Mouse (Mus musculus) megakaryocyte, adult 5-6 weeks (primary cell): Measurements from ENCODE around the gene Siae. TPM values are rescaled to one million over a fixed set of nuclear protein-coding genes. Genes with fewer than 3 reads are reported as not detected.

Source experiments
- ATAC-seq: 2 replicates; pipeline ENCODE4 v1.8.0; 2016; ENCODE audit warnings: mild to moderate bottlenecking, inconsistent platforms; ENCODE audit not compliant: poor library complexity, severe bottlenecking
- total RNA-seq, 2 experiments: library from RNA; stranded (forward) in 1 of 2; stranded (reverse) in 1 of 2; fragments of 153-499, 151-499 nt in 1 of 2; fragments of 221-1000, 200-1000 nt in 1 of 2; gene quantifications; 2 replicates each; pipeline versions ENCODE4 v1.2.3 to v1.2.4; 2015 to 2017

Gene Siae
- total RNA-seq, 2 experiments from 2014 or later, result 9.8 to 10.9 TPM

DNA sequence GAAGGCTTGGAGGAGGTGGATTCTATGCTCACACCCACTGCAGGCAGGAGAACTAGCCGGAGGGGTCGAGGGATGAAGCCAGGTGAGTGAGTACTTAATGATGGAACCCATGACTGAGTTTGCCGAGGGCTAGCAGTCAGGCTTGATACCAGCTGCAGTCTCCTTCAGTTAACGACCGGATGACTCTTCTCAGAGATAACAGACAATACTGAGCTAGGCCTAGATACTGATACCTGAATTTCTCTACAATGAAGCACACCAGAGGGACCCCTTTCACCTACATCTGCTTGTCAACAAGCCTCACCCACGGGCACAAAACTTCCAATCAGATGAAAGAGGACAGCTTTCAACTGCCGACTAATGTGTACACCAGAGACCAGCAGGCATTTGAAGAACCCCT lies 110.5 kb downstream of the Siae start:
- ATAC-seq, result no peak

DNA sequence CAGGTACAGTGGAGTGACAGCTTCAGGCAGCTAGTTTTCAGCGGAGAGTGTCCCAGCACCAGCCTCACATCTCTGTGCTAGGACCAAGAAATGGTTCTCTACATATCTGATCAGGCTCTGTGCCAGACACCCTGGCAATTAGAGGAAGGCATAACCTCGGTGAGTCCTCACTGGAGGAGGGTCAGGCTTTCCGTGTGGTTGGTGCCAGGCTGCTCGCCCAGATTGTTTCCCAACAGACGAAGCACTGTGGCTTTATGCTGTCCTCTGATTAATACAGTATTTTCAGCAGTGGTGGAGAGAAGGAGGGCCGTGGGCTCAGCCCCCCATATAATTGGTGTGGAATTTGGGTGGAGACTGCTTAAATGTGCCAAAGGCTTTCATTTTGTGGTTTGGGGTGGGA lies 113.6 kb downstream of the Siae start, which contains the start of gene Panx3:
TSS of gene Panx3 (minus strand) at position 121 of the 400 bp plus-strand sequence.
- ATAC-seq, result no peak

DNA sequence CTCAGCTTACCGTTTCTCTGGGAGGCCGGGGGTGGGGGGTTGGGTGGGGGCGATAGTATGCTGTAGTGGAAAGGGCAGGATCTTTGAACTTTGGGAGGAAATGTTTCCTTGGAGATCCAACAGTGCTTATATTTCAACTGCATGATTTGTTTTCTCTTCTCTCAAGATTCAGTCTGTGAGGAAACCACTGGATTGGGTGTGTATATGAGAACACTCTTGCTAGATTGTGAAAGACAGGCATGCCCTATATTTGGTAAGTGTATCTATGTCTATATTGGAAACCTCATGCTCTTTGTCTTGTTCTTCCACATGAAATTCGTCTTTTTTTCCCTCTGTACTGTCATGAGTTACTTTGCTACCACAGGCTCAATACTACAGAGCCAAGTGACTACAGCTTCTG lies 114.2 kb downstream of the Siae start:
- ATAC-seq, result no peak

DNA sequence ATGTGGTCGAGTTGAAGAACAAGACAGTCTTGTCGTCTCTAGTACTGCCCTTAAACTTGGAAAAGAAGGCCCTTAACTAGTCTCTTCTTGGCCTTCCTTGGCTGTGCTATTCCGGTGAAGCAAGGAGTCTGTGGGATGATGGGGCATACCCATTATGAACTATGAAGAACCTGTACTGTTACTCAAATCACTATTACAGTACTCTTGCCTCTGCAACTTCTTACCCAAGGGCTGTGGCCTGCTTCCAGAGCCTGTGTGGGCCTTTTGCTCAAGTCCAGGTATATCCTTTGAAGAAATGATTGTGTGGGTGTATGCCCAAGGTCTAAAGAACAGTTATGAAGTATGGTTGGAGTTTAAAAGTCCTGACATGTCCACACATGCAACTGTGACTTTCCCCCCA lies 114.8 kb downstream of the Siae start:
- no peak for ATAC-seq

DNA sequence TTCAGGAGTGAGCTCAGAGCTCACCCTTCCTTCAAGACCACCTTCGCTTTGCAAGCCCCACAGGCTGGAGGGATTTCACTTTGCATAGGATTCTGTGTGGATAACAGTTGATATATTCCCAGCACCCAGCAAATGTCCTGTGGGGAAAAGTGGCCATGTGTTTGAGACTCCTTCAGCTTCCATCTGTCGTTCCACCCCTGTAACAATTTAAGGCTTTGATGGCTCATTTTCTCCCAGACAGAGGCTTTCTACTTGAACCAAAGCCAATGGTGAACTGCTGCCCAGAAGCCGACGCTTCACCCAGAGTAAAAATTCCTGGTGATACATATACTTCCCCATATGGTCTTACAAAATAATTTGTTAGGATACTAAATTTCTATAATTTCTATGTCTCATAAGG lies 119.8 kb downstream of the Siae start:
- ATAC-seq, result no peak

DNA sequence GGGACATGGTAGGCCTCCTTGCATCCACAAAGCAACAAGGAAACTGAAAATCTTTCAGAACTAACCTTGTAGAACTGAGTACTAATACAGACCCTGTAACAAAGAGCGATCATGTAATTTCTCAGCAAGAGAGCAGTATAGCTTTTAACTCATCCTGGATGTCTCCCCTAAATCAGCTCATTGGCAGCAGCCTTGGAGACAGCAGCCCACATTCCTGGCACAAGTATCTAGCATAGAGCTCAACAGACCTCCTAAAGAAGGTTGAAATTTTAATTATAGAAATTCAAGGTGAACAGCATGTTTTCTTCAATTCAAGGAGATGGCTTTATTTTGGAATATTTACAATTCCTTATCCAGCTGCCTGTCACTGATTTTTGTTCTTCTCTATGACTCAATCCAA lies 125.6 kb downstream of the Siae start:
- ATAC-seq, result no peak

DNA sequence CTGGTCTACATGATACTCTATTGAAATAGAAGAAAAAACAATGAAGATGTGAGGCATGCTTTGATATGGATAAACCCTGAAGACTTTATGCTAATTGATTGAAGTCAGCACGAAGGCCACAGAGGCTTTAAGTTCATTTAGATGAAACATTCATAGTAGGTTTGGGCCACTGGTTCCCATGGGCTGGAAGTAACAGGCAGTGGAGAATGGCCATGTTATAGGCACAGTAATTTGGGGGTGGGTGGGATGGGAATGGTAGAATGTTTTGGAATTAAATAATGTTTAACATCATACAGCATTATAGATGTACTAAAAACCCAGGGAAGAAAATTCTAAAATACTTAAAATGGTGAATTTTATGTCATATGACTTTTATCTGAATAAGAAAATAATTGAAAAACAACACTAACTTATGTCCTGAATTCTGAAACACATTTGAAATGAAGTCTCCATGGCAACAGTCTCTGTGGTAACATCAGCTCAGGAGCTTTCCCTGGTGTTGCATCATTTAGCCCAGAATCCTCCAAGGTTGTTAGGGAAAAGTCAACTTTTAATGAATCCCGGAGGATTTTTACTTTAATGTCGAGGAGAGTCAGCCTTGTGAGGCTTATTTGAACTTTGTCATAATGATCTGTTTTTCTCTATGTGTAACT lies 131.9 kb downstream of the Siae start:
- no peak for ATAC-seq

DNA sequence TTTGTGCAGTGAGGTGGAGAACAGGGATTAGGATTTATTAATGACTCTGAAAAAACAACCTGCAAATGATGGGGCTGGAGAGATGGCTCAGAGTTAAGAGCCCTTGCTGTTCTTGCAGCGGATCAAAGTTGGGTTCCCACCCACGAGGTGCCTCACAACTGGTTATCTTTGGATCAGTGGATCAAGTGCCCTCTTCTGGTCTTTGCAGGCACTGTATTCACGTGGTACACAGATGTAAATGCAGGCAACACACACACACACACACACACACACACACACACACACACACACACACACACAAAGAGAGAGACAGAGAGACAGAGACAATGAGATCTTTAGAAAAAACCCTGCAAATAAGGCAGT lies 132.4 kb downstream of the Siae start:
- ATAC-seq, result no peak

DNA sequence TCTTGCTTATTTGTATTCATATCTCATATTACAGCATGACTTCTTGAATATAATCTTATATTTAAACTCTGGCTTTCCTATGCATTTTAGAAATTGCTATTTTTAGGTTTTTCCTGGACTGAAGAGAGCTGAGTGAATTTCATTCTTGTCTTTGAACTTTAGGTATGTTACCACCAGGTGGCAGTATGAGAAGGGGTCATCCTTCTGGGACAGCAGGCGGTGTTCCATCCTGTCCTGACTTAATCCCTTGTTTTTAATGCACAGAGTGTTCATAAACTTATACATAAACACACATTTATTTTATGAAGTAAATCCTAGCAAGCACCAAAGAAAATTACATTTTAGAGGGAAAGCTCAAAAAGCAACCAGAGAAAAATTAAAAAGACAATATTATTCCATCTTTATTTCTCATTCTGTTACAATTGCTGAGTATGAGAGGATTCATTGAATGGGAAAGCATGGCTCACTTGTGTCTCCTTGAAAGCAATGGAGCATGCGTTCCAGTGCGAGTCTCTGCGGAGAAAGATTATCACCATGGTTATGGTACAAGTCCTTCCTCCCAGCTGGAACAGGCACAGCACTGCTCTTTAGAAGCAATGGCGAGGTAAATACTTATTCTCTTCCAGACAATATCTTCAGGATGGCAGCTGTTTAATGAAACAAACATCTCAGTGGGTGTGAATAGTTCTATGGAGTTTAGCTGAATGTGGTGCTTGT lies 134.6 kb downstream of the Siae start:
- no peak for ATAC-seq

Other genes starting within 250 kb of the Siae start
- gene Ccdc15, start 207.3 kb upstream of the Siae start, total RNA-seq (2015), result 6.0 and 9.2 TPM in 2 replicates
- gene Ccdc15, start 207.3 kb upstream of the Siae start, total RNA-seq (2017), result 6.7 and 8.3 TPM in 2 replicates
- not detected in 2 replicates for gene Hepacam, start 188.3 kb upstream of the Siae start, total RNA-seq (2015)
- gene Hepacam, start 188.3 kb upstream of the Siae start, total RNA-seq (2017), result not detected in 2 replicates
- not detected in 2 replicates for gene Robo4, start 153.8 kb upstream of the Siae start, total RNA-seq (2015)
- gene Robo4, start 153.8 kb upstream of the Siae start, total RNA-seq (2017), result not detected in 2 replicates
- not detected in 2 replicates for gene Robo3, start 122.5 kb upstream of the Siae start, total RNA-seq (2015)
- gene Robo3, start 122.5 kb upstream of the Siae start, total RNA-seq (2017), result 0.20 TPM in 1 of 2 replicates, not detected in the other
- gene Msantd2, start 66.4 kb upstream of the Siae start, total RNA-seq (2015), result 15.1 and 18.4 TPM in 2 replicates
- 24.4 and 26.4 TPM in 2 replicates for gene Msantd2, start 66.4 kb upstream of the Siae start, total RNA-seq (2017)
- 0.27 and 0.36 TPM in 2 replicates for gene Esam, start 27.6 kb upstream of the Siae start, total RNA-seq (2015)
- gene Esam, start 27.6 kb upstream of the Siae start, total RNA-seq (2017), result not detected in 2 replicates
- not detected in 2 replicates for gene Vsig2, start 16.4 kb upstream of the Siae start, total RNA-seq (2015)
- gene Vsig2, start 16.4 kb upstream of the Siae start, total RNA-seq (2017), result not detected in 2 replicates
- 0.25 and 1.4 TPM in 2 replicates for gene Nrgn, start 2.8 kb upstream of the Siae start, total RNA-seq (2015)
- gene Nrgn, start 2.8 kb upstream of the Siae start, total RNA-seq (2017), result not detected in 2 replicates
- 2.3 and 2.7 TPM in 2 replicates for gene Spa17, start 58.0 kb downstream of the Siae start, total RNA-seq (2015)
- gene Spa17, start 58.0 kb downstream of the Siae start, total RNA-seq (2017), result 3.6 TPM in 1 of 2 replicates, not detected in the other
- gene Tbrg1, start 101.6 kb downstream of the Siae start, total RNA-seq (2015), result 10.7 and 14.9 TPM in 2 replicates
- gene Tbrg1, start 101.6 kb downstream of the Siae start, total RNA-seq (2017), result 12.8 and 18.6 TPM in 2 replicates
- not detected in 2 replicates for gene Panx3, start 113.5 kb downstream of the Siae start, total RNA-seq (2015)
- not detected in 2 replicates for gene Panx3, start 113.5 kb downstream of the Siae start, total RNA-seq (2017)
- gene Olfr160, start 160.6 kb downstream of the Siae start, total RNA-seq (2015), result not detected in 2 replicates
- gene Olfr160, start 160.6 kb downstream of the Siae start, total RNA-seq (2017), result not detected in 2 replicates
- not detected in 2 replicates for gene Olfr874, start 189.4 kb downstream of the Siae start, total RNA-seq (2015)
- not detected in 2 replicates for gene Olfr874, start 189.4 kb downstream of the Siae start, total RNA-seq (2017)
- gene Olfr875, start 216.2 kb downstream of the Siae start, total RNA-seq (2015), result not detected in 2 replicates
- gene Olfr875, start 216.2 kb downstream of the Siae start, total RNA-seq (2017), result not detected in 2 replicates
- gene Olfr876, start 247.3 kb downstream of the Siae start, total RNA-seq (2015), result not detected in 2 replicates
- not detected in 2 replicates for gene Olfr876, start 247.3 kb downstream of the Siae start, total RNA-seq (2017)